Mouse (Mus musculus) CH12.LX (cell line): ENCODE results near the gene Sipa1l2. TPM values are rescaled to one million over a fixed set of nuclear protein-coding genes. Genes with fewer than 3 reads are reported as not detected.

Experiments used
- DNase-seq: peaks from one replicate; pipeline ENCODE4 v3.0.0-alpha.2; 2013; ENCODE audit errors: extremely low read depth
- H3K27ac ChIP-seq: 2 replicates; pipeline ENCODE4 v1.5.1; 2012; ENCODE audit warnings: low read depth, mild to moderate bottlenecking, control low read depth, moderate library complexity; ENCODE audit not compliant: insufficient read depth
- H3K27me3 ChIP-seq: replicated peaks from 2 replicates; pipeline ENCODE3; 2012; ENCODE audit warnings: inconsistent platforms
- H3K36me3 ChIP-seq, 2 experiments: replicated peaks in 1 of 2; 2 replicates each; pipeline versions ENCODE3 to v1.6.1; 2012; ENCODE audit warnings: inconsistent platforms in 1 of 2, low read length in 1 of 2, mild to moderate bottlenecking in 1 of 2, mixed read lengths in 1 of 2, moderate library complexity in 1 of 2; ENCODE audit not compliant: control insufficient read depth in 1 of 2, insufficient read depth in 1 of 2
- H3K4me1 ChIP-seq, 2 experiments: 2 replicates each; pipeline ENCODE4 v1.6.1; 2012; ENCODE audit warnings: inconsistent platforms in 1 of 2, moderate library complexity in 1 of 2; ENCODE audit not compliant: insufficient read depth in 2 of 2, control insufficient read depth in 1 of 2
- H3K4me2 ChIP-seq: 2 replicates; pipeline ENCODE4 v1.6.1; 2012; ENCODE audit warnings: low read depth, mild to moderate bottlenecking, control low read depth; ENCODE audit not compliant: poor library complexity, insufficient read depth, severe bottlenecking
- H3K4me3 ChIP-seq, 3 experiments: fragments of 150-350 bp in 1 of 3; sonication (generic) in 1 of 3; replicated peaks in 1 of 3; 2 replicates each; pipeline versions ENCODE3 to v1.5.1; 2011 to 2012; ENCODE audit warnings: low read depth in 2 of 3, low read length in 2 of 3, mild to moderate bottlenecking in 2 of 3, moderate library complexity in 2 of 3, control low read depth in 1 of 3, improper control_type of control experiment in 1 of 3, inconsistent platforms in 1 of 3, mixed read lengths in 1 of 3; ENCODE audit not compliant: poor library complexity in 1 of 3
- H3K79me2 ChIP-seq: replicated peaks from 2 replicates; pipeline ENCODE4 v1.6.1; 2012; ENCODE audit warnings: mild to moderate bottlenecking, moderate library complexity; ENCODE audit not compliant: control insufficient read depth, poor library complexity, insufficient read depth, severe bottlenecking; ENCODE audit errors: extremely low read depth
- H3K9ac ChIP-seq: 2 replicates; pipeline ENCODE4 v1.6.1; 2012; ENCODE audit warnings: low read depth, mild to moderate bottlenecking, control low read depth, moderate library complexity; ENCODE audit not compliant: insufficient read depth
- H3K9me3 ChIP-seq: replicated peaks from 2 replicates; pipeline ENCODE3; 2012; ENCODE audit warnings: low read length, inconsistent platforms, mixed read lengths
- BHLHE40 ChIP-seq: IDR thresholded peaks from 2 replicates; pipeline ENCODE4 v1.6.1; 2011; ENCODE audit warnings: mild to moderate bottlenecking, low read depth, low read length, improper control_type of control experiment
- CHD2 ChIP-seq: IDR thresholded peaks from 2 replicates; pipeline ENCODE4 v1.6.1; 2011; ENCODE audit warnings: low read length, improper control_type of control experiment
- CTCF ChIP-seq, 2 experiments: IDR thresholded peaks in 1 of 2; conservative IDR thresholded peaks in 1 of 2; 2 replicates each; pipeline ENCODE4 v1.5.1; 2011 to 2012; ENCODE audit warnings: low read depth in 2 of 2, low read length in 2 of 2, improper control_type of control experiment in 1 of 2, inconsistent platforms in 1 of 2, mild to moderate bottlenecking in 1 of 2, moderate library complexity in 1 of 2
- E2F4 ChIP-seq: IDR thresholded peaks from 2 replicates; pipeline ENCODE4 v1.6.1; 2011; ENCODE audit warnings: low read depth, low read length, improper control_type of control experiment; ENCODE audit not compliant: insufficient replicate concordance
- ETS1 ChIP-seq: conservative IDR thresholded peaks from 2 replicates; pipeline ENCODE4 v1.6.1; 2012; ENCODE audit warnings: low read depth, mild to moderate bottlenecking, inconsistent platforms, low read length, improper control_type of control experiment, moderate library complexity
- HCFC1 ChIP-seq: IDR thresholded peaks from 2 replicates; pipeline ENCODE4 v1.6.1; 2012; ENCODE audit warnings: low read depth, mild to moderate bottlenecking, inconsistent platforms, low read length, improper control_type of control experiment
- IRF4 ChIP-seq: IDR thresholded peaks from 2 replicates; pipeline ENCODE4 v1.6.1; 2014; ENCODE audit warnings: low read depth, mild to moderate bottlenecking, inconsistent platforms, low read length, improper control_type of control experiment
- JUN ChIP-seq: IDR thresholded peaks from 2 replicates; pipeline ENCODE4 v1.6.1; 2011; ENCODE audit warnings: low read depth, mild to moderate bottlenecking, low read length, improper control_type of control experiment, moderate library complexity; ENCODE audit not compliant: insufficient read depth
- JUND ChIP-seq: conservative IDR thresholded peaks from 2 replicates; pipeline ENCODE4 v1.6.1; 2011; ENCODE audit warnings: low read depth, low read length, improper control_type of control experiment
- KAT2A ChIP-seq: IDR thresholded peaks from 2 replicates; pipeline ENCODE4 v1.6.1; 2012; ENCODE audit warnings: low read length, improper control_type of control experiment, inconsistent platforms; ENCODE audit not compliant: insufficient replicate concordance
- MXI1 ChIP-seq: IDR thresholded peaks from 2 replicates; pipeline ENCODE4 v1.6.1; 2011; ENCODE audit warnings: mild to moderate bottlenecking, low read depth, low read length, improper control_type of control experiment
- NELFE ChIP-seq: IDR thresholded peaks from 2 replicates; pipeline ENCODE4 v1.6.1; 2011; ENCODE audit warnings: low read depth, low read length, improper control_type of control experiment
- RAD21 ChIP-seq: IDR thresholded peaks from 2 replicates; pipeline ENCODE4 v1.6.1; 2011; ENCODE audit warnings: low read depth, mild to moderate bottlenecking, low read length, improper control_type of control experiment, moderate library complexity
- SIN3A ChIP-seq: IDR thresholded peaks from 2 replicates; pipeline ENCODE4 v1.6.1; 2012; ENCODE audit warnings: low read length, improper control_type of control experiment, inconsistent platforms
- SMC3 ChIP-seq: IDR thresholded peaks from 2 replicates; pipeline ENCODE4 v1.6.1; 2011; ENCODE audit warnings: low read depth, low read length, improper control_type of control experiment
- TCF12 ChIP-seq: IDR thresholded peaks from 2 replicates; pipeline ENCODE4 v1.6.1; 2014; ENCODE audit warnings: low read depth, mild to moderate bottlenecking, inconsistent platforms, low read length, improper control_type of control experiment
- UBTF ChIP-seq: IDR thresholded peaks from 2 replicates; pipeline ENCODE4 v1.6.1; 2012; ENCODE audit warnings: low read depth, mild to moderate bottlenecking, inconsistent platforms, low read length, improper control_type of control experiment, moderate library complexity
- USF1 ChIP-seq: IDR thresholded peaks from 2 replicates; pipeline ENCODE4 v1.6.1; 2014; ENCODE audit warnings: low read depth, mild to moderate bottlenecking, inconsistent platforms, low read length, improper control_type of control experiment
- USF2 ChIP-seq: conservative IDR thresholded peaks from 2 replicates; pipeline ENCODE4 v1.6.1; 2011; ENCODE audit warnings: low read depth, low read length, improper control_type of control experiment
- ZKSCAN1 ChIP-seq: IDR thresholded peaks from 2 replicates; pipeline ENCODE4 v1.6.1; 2012; ENCODE audit warnings: low read depth, inconsistent platforms, low read length, improper control_type of control experiment, borderline replicate concordance
- ZMIZ1 ChIP-seq: IDR thresholded peaks from 2 replicates; pipeline ENCODE4 v1.6.1; 2012; ENCODE audit warnings: low read depth, mild to moderate bottlenecking, inconsistent platforms, low read length, improper control_type of control experiment
- ZNF384 ChIP-seq: IDR thresholded peaks from 2 replicates; pipeline ENCODE4 v1.6.1; 2012; ENCODE audit warnings: low read depth, low read length, improper control_type of control experiment, inconsistent platforms
- dilution Hi-C: fragments of 300-500 bp; cut with MboI; formaldehyde crosslinking; loops from 2 replicates; pipeline ENCODE4 v1.14.3; 2020; ENCODE audit warnings: low sequenced_read_pairs; ENCODE audit not compliant: extremely low pct_unique_long_range_greater_than_20kb, extremely low pct_ligation_motif_present
- in situ Hi-C: fragments of 300-500 bp; cut with MboI; formaldehyde crosslinking; loops from 3 replicates; pipeline ENCODE4 v1.14.3; 2019; ENCODE audit warnings: low sequenced_read_pairs, low pct_ligation_motif_present, low pct_unique_long_range_greater_than_20kb, mixed read lengths
- polyA plus RNA-seq: library from polyadenylated mRNA; unstranded; fragments of >175 nt; gene quantifications from 2 replicates; pipeline ENCODE4 v1.2.1, GENCODE M21; 2012; ENCODE audit warnings: low read depth; ENCODE audit not compliant: insufficient read length
- total RNA-seq, 2 experiments: library from RNA; depleted of rRNA; stranded (reverse); fragments of 300-350 nt in 1 of 2; fragments of >200 nt in 1 of 2; gene quantifications; 2 replicates each; pipeline ENCODE4 v1.2.3; 2012 to 2014

Gene Sipa1l2
- total and polyA plus RNA-seq, 3 experiments = 2.0 to 5.6 (median 2.7) TPM

DNA sequence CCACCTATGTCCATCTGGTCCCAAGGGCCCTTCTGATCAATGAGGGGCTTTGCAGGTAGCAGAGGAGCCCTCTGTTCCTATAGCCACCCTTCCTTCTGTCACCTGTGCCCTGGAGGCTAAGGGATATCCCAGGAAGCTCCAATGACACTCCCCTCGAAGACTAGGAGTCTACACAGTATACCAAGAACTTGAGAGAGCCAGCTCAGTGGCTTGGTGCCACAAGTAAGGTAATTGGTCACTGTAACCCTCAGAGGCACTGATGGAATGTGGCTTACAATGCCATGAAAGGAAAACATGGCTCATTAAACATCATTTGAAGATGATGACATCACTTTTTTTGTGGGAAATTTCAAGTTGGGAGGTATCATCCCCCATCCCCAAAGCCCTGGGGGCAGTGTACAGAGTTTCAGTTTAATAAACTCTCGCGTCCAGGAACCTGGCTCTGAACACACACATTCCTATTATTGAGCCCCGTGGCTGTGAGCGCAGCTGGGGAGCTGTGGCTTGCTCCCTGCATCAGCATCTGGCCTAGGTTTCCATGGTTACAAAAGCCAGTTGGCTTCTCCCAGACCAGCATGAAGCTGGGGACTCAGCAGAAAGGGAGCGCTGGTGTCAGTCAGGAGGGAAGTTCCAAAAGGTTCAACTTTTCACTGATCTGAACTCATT is 104.3 kb downstream of the Sipa1l2 start:
- dilution Hi-C loops (no loop called here), in situ Hi-C loops (no loop called here)
- TF ChIP-seq ZNF384 = no peak
- TF ChIP-seq CTCF (conservative IDR thresholded peaks at IDR 0.05 in 1 of 2, IDR thresholded peaks at IDR 0.05 in 1 of 2; ENCODE audit: low read depth in 2 of 2, low read length in 2 of 2) = no peak
- TF ChIP-seq KAT2A = no peak
- TF ChIP-seq ZMIZ1 = no peak
- TF ChIP-seq E2F4 = no peak
- no peak for TF ChIP-seq IRF4
- no peak for TF ChIP-seq CHD2
- TF ChIP-seq USF1 = no peak
- no peak for TF ChIP-seq ETS1
- TF ChIP-seq HCFC1 = no peak
- no peak for TF ChIP-seq JUN
- TF ChIP-seq BHLHE40 = no peak
- TF ChIP-seq SMC3 = no peak
- TF ChIP-seq UBTF = no peak
- TF ChIP-seq RAD21 = no peak
- no peak for TF ChIP-seq SIN3A
- TF ChIP-seq TCF12 = no peak
- no peak for TF ChIP-seq MXI1
- TF ChIP-seq USF2 = no peak
- no peaks in the 10 kb centered on the region for H3K79me2 ChIP-seq
- no peaks in the 10 kb centered on the region for H3K27me3 ChIP-seq
- DNase-seq = no peak
- H3K9me3 ChIP-seq = no peaks in the 10 kb centered on the region
- H3K9ac ChIP-seq = no peak overlapping the region
- H3K4me1 ChIP-seq = peaks cover 0 to 17% of the 10 kb centered on the region in 2 experiments; a peak in 2 of 4 replicates
- H3K36me3 ChIP-seq = peaks cover 23 to 50% of the 10 kb centered on the region in 2 experiments
- H3K4me2 ChIP-seq = no peak overlapping the region
- no peak overlapping the region for H3K4me3 ChIP-seq
- H3K27ac ChIP-seq = no peak overlapping the region

GRCm38 (mm10) chr8:125462901-125463300 is 106.7 kb downstream of the Sipa1l2 start:
- H3K4me2 ChIP-seq = no peak overlapping the region
- TF ChIP-seq E2F4 = no peak
- TF ChIP-seq NELFE = no peak
- no peak for TF ChIP-seq ZKSCAN1
- TF ChIP-seq JUND = no peak
- no peak for TF ChIP-seq MXI1
- no peak for TF ChIP-seq SMC3
- TF ChIP-seq, all 38 proteins: peak for 0
- Histone ChIP-seq H3K27ac (no peak overlapping the region), H3K27me3 (no peaks in the 10 kb centered on the region), H3K4me3 (no peak overlapping the region), H3K9me3 (no peaks in the 10 kb centered on the region), H3K9ac (no peak overlapping the region), H3K36me3 (peaks cover 11 to 34% of the 10 kb centered on the region in 2 experiments), H3K79me2 (no peaks in the 10 kb centered on the region), H3K4me1 (peaks cover 0 to 22% of the 10 kb centered on the region in 2 experiments; a peak in 2 of 4 replicates)
- in situ Hi-C loops = no loop called here
- no peak for DNase-seq
- dilution Hi-C loops = no loop called here
